Mouse (Mus musculus) erythroblast, embryonic 14.5 days (primary cell): ENCODE measurements around the gene Galnt12. TPM values are rescaled to one million over a fixed set of nuclear protein-coding genes. Genes with fewer than 3 reads are reported as not detected.

Experiments used
- H3K27me3 ChIP-seq: 2 replicates; pipeline ENCODE4 v1.6.1; 2012; ENCODE audit warnings: inconsistent platforms; ENCODE audit not compliant: control insufficient read depth
- H3K36me3 ChIP-seq: 2 replicates; pipeline ENCODE4 v1.6.1; 2012; ENCODE audit warnings: mild to moderate bottlenecking, inconsistent platforms; ENCODE audit not compliant: control insufficient read depth
- H3K4me1 ChIP-seq: 2 replicates; pipeline ENCODE4 v1.6.1; 2012; ENCODE audit warnings: inconsistent platforms; ENCODE audit not compliant: control insufficient read depth
- H3K4me3 ChIP-seq: replicated peaks from 2 replicates; pipeline ENCODE3; 2012; ENCODE audit warnings: moderate library complexity, mild to moderate bottlenecking, inconsistent platforms
- H3K9me3 ChIP-seq: 2 replicates; pipeline ENCODE4 v1.6.1; 2012; ENCODE audit warnings: low read length, inconsistent platforms, mixed read lengths; ENCODE audit not compliant: control insufficient read depth
- GATA1 ChIP-seq: IDR thresholded peaks from 2 replicates; pipeline ENCODE4 v1.6.1; 2012; ENCODE audit warnings: low read length, inconsistent platforms, mixed read lengths
- TAL1 ChIP-seq: IDR thresholded peaks from 3 replicates; pipeline ENCODE4 v1.6.1; 2012; ENCODE audit warnings: low read length, inconsistent platforms, mixed read lengths
- polyA plus RNA-seq: library from polyadenylated mRNA; stranded (reverse); fragments of >175 nt; gene quantifications from 2 replicates; pipeline ENCODE4 v1.2.3, GENCODE M21; 2012

The Galnt12 gene
- polyA plus RNA-seq, 1 experiment: not detected

- Histone ChIP-seq H3K36me3 (no peaks in the 10 kb centered on the region), H3K4me3 (no peak overlapping the region), H3K9me3 (no peaks in the 10 kb centered on the region), H3K4me1 (no peaks in the 10 kb centered on the region), H3K27me3 (peaks cover 60% of the 10 kb centered on the region)
- no peak for TF ChIP-seq GATA1
- TF ChIP-seq TAL1: no peak
Observed at GRCm38 (mm10) chr4:47055570-47056080, 36.1 kb upstream of the Galnt12 start.

- no peak for TF ChIP-seq GATA1
- no peak for TF ChIP-seq TAL1
- peaks cover 52% of the 10 kb centered on the region for H3K27me3 ChIP-seq
- no peaks in the 10 kb centered on the region for H3K9me3 ChIP-seq
- no peaks in the 10 kb centered on the region for H3K36me3 ChIP-seq
- peak within 1 kb of the TSS; percentile 44 for H3K4me3 ChIP-seq
- H3K4me1 ChIP-seq: no peaks in the 10 kb centered on the region
Observed at GRCm38 (mm10) chr4:47056791-47057509, 34.8 kb upstream of the Galnt12 start, which contains the start of gene Anks6. Anks6 (minus strand) TSS chr4:47057427.

GRCm38 (mm10) chr4:47057510-47058325 is 34.0 kb upstream of the Galnt12 start:
- Histone ChIP-seq H3K27me3 (peaks cover 45% of the 10 kb centered on the region), H3K4me1 (no peaks in the 10 kb centered on the region), H3K36me3 (no peaks in the 10 kb centered on the region), H3K4me3 (peak overlapping the region; percentile 20), H3K9me3 (no peaks in the 10 kb centered on the region)
- TF ChIP-seq GATA1 (no peak), TAL1 (no peak)

- H3K27me3 ChIP-seq: peaks cover 31% of the 10 kb centered on the region
- no peaks in the 10 kb centered on the region for H3K9me3 ChIP-seq
- no peaks in the 10 kb centered on the region for H3K4me1 ChIP-seq
- TF ChIP-seq TAL1 (no peak), GATA1 (no peak)
- H3K4me3 ChIP-seq: no peak overlapping the region
- H3K36me3 ChIP-seq: no peaks in the 10 kb centered on the region
Observed at GRCm38 (mm10) chr4:47060900-47061299, 30.8 kb upstream of the Galnt12 start.

- Histone ChIP-seq H3K27me3 (no peaks in the 10 kb centered on the region), H3K36me3 (no peaks in the 10 kb centered on the region), H3K9me3 (peaks cover 4% of the 10 kb centered on the region; the same call in 1 of the 2 replicates), H3K4me1 (no peaks in the 10 kb centered on the region), H3K4me3 (no peak overlapping the region)
- TF ChIP-seq TAL1 (no peak), GATA1 (no peak)
Observed at GRCm38 (mm10) chr4:47075054-47075453, 16.7 kb upstream of the Galnt12 start.

DNA sequence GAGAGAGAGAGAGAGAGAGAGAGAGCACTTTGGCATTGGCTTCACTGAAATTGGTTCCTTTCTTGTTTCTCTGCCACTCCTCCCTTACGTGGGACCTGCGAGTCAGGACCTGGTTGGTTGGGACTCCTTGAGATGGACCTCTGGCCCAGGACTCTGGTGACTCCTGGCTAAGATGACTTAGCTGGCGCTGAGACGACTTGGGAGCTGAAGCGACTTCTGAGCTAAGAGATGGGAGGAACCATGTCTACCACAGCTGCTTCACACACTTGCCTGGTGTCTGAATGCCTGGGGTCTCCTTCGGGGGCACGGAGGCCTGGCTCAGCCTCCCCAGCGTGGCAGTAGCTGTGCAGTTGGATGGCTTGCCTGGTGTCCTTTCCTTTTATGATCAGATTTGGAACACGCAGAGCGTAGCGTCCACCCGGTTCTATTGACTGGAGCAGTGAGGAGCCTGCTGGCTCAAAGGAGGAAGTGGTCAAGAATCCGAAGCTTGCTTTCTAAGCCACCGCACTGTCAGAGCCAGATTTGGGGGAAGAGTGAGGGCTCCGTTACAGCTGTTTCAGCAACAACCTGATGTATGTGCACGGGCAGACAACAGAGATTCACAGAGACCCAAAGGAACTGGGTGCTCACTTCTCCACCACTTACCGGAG is 11.6 kb upstream of the Galnt12 start:
- no peak for TF ChIP-seq GATA1
- Histone ChIP-seq H3K27me3 (no peaks in the 10 kb centered on the region), H3K4me1 (no peaks in the 10 kb centered on the region), H3K9me3 (no peaks in the 10 kb centered on the region), H3K36me3 (no peaks in the 10 kb centered on the region), H3K4me3 (no peak overlapping the region)

DNA sequence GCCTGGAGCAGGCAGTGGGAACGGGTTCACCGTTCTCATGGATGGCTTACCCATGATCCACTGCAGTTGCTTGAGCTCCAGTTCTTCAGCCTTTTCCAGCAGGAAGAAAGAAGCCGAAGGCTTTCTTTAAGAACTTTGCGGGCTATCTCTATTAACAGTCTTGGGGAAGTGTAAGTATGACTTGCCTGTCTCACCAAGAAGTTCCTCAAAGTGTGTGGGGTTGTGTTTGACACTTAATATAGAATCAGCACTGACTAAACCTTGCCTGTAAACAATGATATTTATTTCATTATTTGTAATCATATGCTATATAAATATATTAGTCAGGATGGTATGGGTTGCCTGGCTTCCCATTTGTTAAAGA is 11.1 kb upstream of the Galnt12 start:
- no peak for TF ChIP-seq GATA1
- no peak for TF ChIP-seq TAL1
- Histone ChIP-seq H3K27me3 (no peaks in the 10 kb centered on the region), H3K4me3 (no peak overlapping the region), H3K4me1 (no peaks in the 10 kb centered on the region), H3K9me3 (no peaks in the 10 kb centered on the region), H3K36me3 (no peaks in the 10 kb centered on the region)

DNA sequence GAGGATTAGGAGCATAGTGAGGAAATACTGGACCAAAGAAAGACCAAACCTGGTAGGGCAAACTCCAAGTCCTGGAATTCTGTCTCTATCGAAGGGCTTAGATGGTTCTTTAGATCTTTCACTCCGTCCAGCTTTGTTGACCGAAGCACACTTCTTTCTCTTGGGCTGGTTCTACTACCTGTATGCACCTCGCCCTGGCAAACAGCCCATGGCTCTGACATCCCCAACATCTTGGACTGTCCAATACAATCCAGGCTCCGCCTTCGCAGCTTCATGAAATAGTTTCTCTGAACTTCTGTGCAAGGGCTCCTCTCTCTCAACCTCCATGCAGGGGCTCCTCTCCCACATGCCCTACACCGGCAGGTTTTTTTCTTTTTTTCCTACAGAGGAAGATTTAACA is 7.9 kb upstream of the Galnt12 start:
- TF ChIP-seq TAL1 (no peak), GATA1 (no peak)
- Histone ChIP-seq H3K9me3 (no peaks in the 10 kb centered on the region), H3K36me3 (no peaks in the 10 kb centered on the region), H3K4me3 (no peak overlapping the region), H3K27me3 (no peaks in the 10 kb centered on the region), H3K4me1 (no peaks in the 10 kb centered on the region)

- Histone ChIP-seq H3K4me3 (no peak overlapping the region), H3K9me3 (no peaks in the 10 kb centered on the region), H3K4me1 (no peaks in the 10 kb centered on the region), H3K36me3 (no peaks in the 10 kb centered on the region), H3K27me3 (peaks cover 30% of the 10 kb centered on the region)
- TF ChIP-seq GATA1 (no peak), TAL1 (no peak)
Observed at GRCm38 (mm10) chr4:47088671-47089070, 3.0 kb upstream of the Galnt12 start.
